Mouse (Mus musculus) testis, adult 2 months (tissue): Measurements from ENCODE around the gene Tnnt3.

Experiments used
- CTCF ChIP-seq: fragments of 200-500 bp; IDR thresholded peaks from 2 replicates; pipeline ENCODE4 v1.5.1; 2012; ENCODE audit warnings: low read depth, mild to moderate bottlenecking, inconsistent platforms, low read length, moderate library complexity; ENCODE audit not compliant: control insufficient read depth, insufficient read depth, insufficient replicate concordance
- POLR2A ChIP-seq: fragments of 200-500 bp; IDR thresholded peaks from 2 replicates; pipeline ENCODE4 v1.6.1; 2012; ENCODE audit warnings: low read depth, mild to moderate bottlenecking, inconsistent platforms, low read length, moderate library complexity; ENCODE audit not compliant: control insufficient read depth

DNA sequence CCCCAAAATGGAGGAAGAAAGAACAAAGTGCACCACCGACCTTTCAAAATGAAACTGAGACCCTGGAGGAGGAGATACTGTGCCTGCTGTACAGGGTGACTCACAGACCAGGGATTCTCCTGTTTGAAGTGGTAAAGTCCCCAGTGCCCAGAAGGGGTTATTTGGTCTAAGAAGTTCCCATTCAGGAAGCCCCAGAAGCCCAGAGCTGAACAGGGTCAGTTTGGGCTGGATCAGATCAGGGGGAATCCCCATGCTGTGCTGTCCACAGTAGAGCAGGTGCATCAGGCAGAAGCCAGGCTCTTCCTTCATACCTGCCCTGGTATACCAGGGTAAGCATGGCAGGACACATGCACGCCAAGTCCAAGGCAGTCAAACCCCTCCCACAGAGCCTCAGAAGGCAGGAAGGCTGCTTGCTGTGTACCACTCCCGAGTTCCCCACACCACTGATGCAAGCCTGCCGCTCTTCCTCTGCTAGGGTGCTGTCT, 36.0 kb upstream of the Tnnt3 start:
- TF ChIP-seq CTCF: no peak
- TF ChIP-seq POLR2A: no peak
